Mouse (Mus musculus): ENCODE measurements at regions not wholly inside any gene's neighbourhood (a gene's known extent, or its start where the extent isn't known, plus 50 kb on each side); places are given as distances from the start of the nearest gene placed in this dataset.

- Histone ChIP-seq H3K4me3 (replicated peaks) (no peak overlapping the region), H3K4me2 (no peak overlapping the region), H3K4me1 (replicated peaks) (no peaks in the 10 kb centered on the region), H3K27ac (replicated peaks) (no peak overlapping the region), H3K9me3 (replicated peaks) (no peaks in the 10 kb centered on the region), H3K9ac (no peak overlapping the region), H3K27me3 (no peaks in the 10 kb centered on the region), H3K36me3 (replicated peaks) (no peaks in the 10 kb centered on the region)
- no peak for ATAC-seq (ENCODE audit: insufficient read depth)
- WGBS (ENCODE audit: insufficient replicate concordance) = 40% methylated on average over 2 of the region's 2 CpGs
Measured at GRCm38 (mm10) chr7:136660401-136660800, 234.0 kb upstream of the Mgmt start.

- H3K9ac ChIP-seq = no peak overlapping the region
- no peaks in the 10 kb centered on the region for H3K27me3 ChIP-seq
- 67% methylated on average over 10 of the region's 10 CpGs for WGBS (ENCODE audit: insufficient replicate concordance)
- H3K4me1 ChIP-seq (replicated peaks) = no peaks in the 10 kb centered on the region
- ATAC-seq (ENCODE audit: insufficient read depth) = no peak
- no peak overlapping the region for H3K4me3 ChIP-seq (replicated peaks)
- H3K4me2 ChIP-seq = no peak overlapping the region
- H3K27ac ChIP-seq (replicated peaks) = no peak overlapping the region
- no peaks in the 10 kb centered on the region for H3K9me3 ChIP-seq (replicated peaks)
- no peaks in the 10 kb centered on the region for H3K36me3 ChIP-seq (replicated peaks)
Measured at GRCm38 (mm10) chr7:136664424-136665082, 229.9 kb upstream of the Mgmt start.

GRCm38 (mm10) chr7:136665901-136666300 lies 228.5 kb upstream of the Mgmt start:
- H3K4me2 ChIP-seq = no peak overlapping the region
- H3K4me3 ChIP-seq (replicated peaks) = no peak overlapping the region
- ATAC-seq (ENCODE audit: insufficient read depth) = no peak
- no peaks in the 10 kb centered on the region for H3K36me3 ChIP-seq (replicated peaks)
- WGBS (ENCODE audit: insufficient replicate concordance) = 53% methylated on average over 2 of the region's 2 CpGs
- no peaks in the 10 kb centered on the region for H3K9me3 ChIP-seq (replicated peaks)
- H3K9ac ChIP-seq = no peak overlapping the region
- H3K27me3 ChIP-seq = no peaks in the 10 kb centered on the region
- H3K27ac ChIP-seq (replicated peaks) = no peak overlapping the region
- H3K4me1 ChIP-seq (replicated peaks) = no peaks in the 10 kb centered on the region

- ATAC-seq (ENCODE audit: insufficient read depth) = no peak
- no peak overlapping the region for H3K9ac ChIP-seq
- WGBS (ENCODE audit: insufficient replicate concordance) = 17% methylated on average over 6 of the region's 6 CpGs
Measured at GRCm38 (mm10) chr7:136666707-136667106, 227.7 kb upstream of the Mgmt start.

GRCm38 (mm10) chr7:136670675-136671074 lies 223.7 kb upstream of the Mgmt start:
- H3K27ac ChIP-seq (replicated peaks) = no peak overlapping the region
- H3K4me3 ChIP-seq (replicated peaks) = no peak overlapping the region
- H3K4me2 ChIP-seq = no peak overlapping the region
- H3K9me3 ChIP-seq (replicated peaks) = no peaks in the 10 kb centered on the region
- no peak for ATAC-seq (ENCODE audit: insufficient read depth)
- no peaks in the 10 kb centered on the region for H3K27me3 ChIP-seq
- H3K9ac ChIP-seq = no peak overlapping the region
- no peaks in the 10 kb centered on the region for H3K4me1 ChIP-seq (replicated peaks)
- H3K36me3 ChIP-seq (replicated peaks) = no peaks in the 10 kb centered on the region
- WGBS (ENCODE audit: insufficient replicate concordance) = 58% methylated on average over 7 of the region's 7 CpGs

More at GRCm38 (mm10) chr7:136666707-136667106, 227.7 kb upstream of the Mgmt start:
- no peak overlapping the region for H3K27ac ChIP-seq (replicated peaks)
- H3K4me3 ChIP-seq (replicated peaks) = no peak overlapping the region
- no peaks in the 10 kb centered on the region for H3K9me3 ChIP-seq (replicated peaks)
- no peak overlapping the region for H3K4me2 ChIP-seq
- no peaks in the 10 kb centered on the region for H3K27me3 ChIP-seq
- H3K36me3 ChIP-seq (replicated peaks) = no peaks in the 10 kb centered on the region
- no peaks in the 10 kb centered on the region for H3K4me1 ChIP-seq (replicated peaks)

- ATAC-seq (ENCODE audit: insufficient read depth) = no peak
- Histone ChIP-seq H3K9me3 (replicated peaks) (no peaks in the 10 kb centered on the region), H3K4me3 (replicated peaks) (no peak overlapping the region), H3K27me3 (no peaks in the 10 kb centered on the region), H3K4me1 (replicated peaks) (no peaks in the 10 kb centered on the region), H3K36me3 (replicated peaks) (no peaks in the 10 kb centered on the region), H3K4me2 (no peak overlapping the region), H3K27ac (replicated peaks) (no peak overlapping the region), H3K9ac (no peak overlapping the region)
- 32% methylated on average over 5 of the region's 5 CpGs for WGBS (ENCODE audit: insufficient replicate concordance)
Measured at GRCm38 (mm10) chr7:136674159-136674558, 220.3 kb upstream of the Mgmt start.

- H3K4me1 ChIP-seq (replicated peaks) = no peaks in the 10 kb centered on the region
- 32% methylated on average over 5 of the region's 5 CpGs for WGBS (ENCODE audit: insufficient replicate concordance)
- H3K36me3 ChIP-seq (replicated peaks) = no peaks in the 10 kb centered on the region
- no peak overlapping the region for H3K27ac ChIP-seq (replicated peaks)
- ATAC-seq (ENCODE audit: insufficient read depth) = no peak
- H3K4me3 ChIP-seq (replicated peaks) = no peak overlapping the region
- H3K27me3 ChIP-seq = no peaks in the 10 kb centered on the region
- H3K9me3 ChIP-seq (replicated peaks) = no peaks in the 10 kb centered on the region
- H3K9ac ChIP-seq = no peak overlapping the region
- H3K4me2 ChIP-seq = no peak overlapping the region
Measured at GRCm38 (mm10) chr7:136675041-136675440, 219.4 kb upstream of the Mgmt start.

- no peak for ATAC-seq (ENCODE audit: insufficient read depth)
- H3K27me3 ChIP-seq = no peaks in the 10 kb centered on the region
- H3K36me3 ChIP-seq (replicated peaks) = no peaks in the 10 kb centered on the region
- 43% methylated on average over 6 of the region's 6 CpGs for WGBS (ENCODE audit: insufficient replicate concordance)
- H3K27ac ChIP-seq (replicated peaks) = no peak overlapping the region
- no peaks in the 10 kb centered on the region for H3K9me3 ChIP-seq (replicated peaks)
- H3K4me2 ChIP-seq = no peak overlapping the region
- H3K4me1 ChIP-seq (replicated peaks) = no peaks in the 10 kb centered on the region
- no peak overlapping the region for H3K9ac ChIP-seq
- no peak overlapping the region for H3K4me3 ChIP-seq (replicated peaks)
Measured at GRCm38 (mm10) chr7:136676104-136676503, 218.3 kb upstream of the Mgmt start.

GRCm38 (mm10) chr7:136676987-136677545 lies 217.3 kb upstream of the Mgmt start:
- no peak overlapping the region for H3K9ac ChIP-seq
- 76% methylated on average over 17 of the region's 17 CpGs for WGBS (ENCODE audit: insufficient replicate concordance)
- no peak overlapping the region for H3K27ac ChIP-seq (replicated peaks)
- no peak for ATAC-seq (ENCODE audit: insufficient read depth)
- H3K27me3 ChIP-seq = no peaks in the 10 kb centered on the region
- no peak overlapping the region for H3K4me2 ChIP-seq
- no peaks in the 10 kb centered on the region for H3K36me3 ChIP-seq (replicated peaks)
- no peaks in the 10 kb centered on the region for H3K4me1 ChIP-seq (replicated peaks)
- no peaks in the 10 kb centered on the region for H3K9me3 ChIP-seq (replicated peaks)
- H3K4me3 ChIP-seq (replicated peaks) = no peak overlapping the region

- no peak overlapping the region for H3K9ac ChIP-seq
- H3K4me1 ChIP-seq (replicated peaks) = no peaks in the 10 kb centered on the region
- WGBS (ENCODE audit: insufficient replicate concordance) = 14% methylated on average over 6 of the region's 6 CpGs
- H3K36me3 ChIP-seq (replicated peaks) = no peaks in the 10 kb centered on the region
- peaks cover 7% of the 10 kb centered on the region; the same call in 1 of the 2 replicates for H3K27me3 ChIP-seq
- no peaks in the 10 kb centered on the region for H3K9me3 ChIP-seq (replicated peaks)
- ATAC-seq (ENCODE audit: insufficient read depth) = no peak
- H3K27ac ChIP-seq (replicated peaks) = no peak overlapping the region
- H3K4me3 ChIP-seq (replicated peaks) = no peak overlapping the region
- no peak overlapping the region for H3K4me2 ChIP-seq
Measured at GRCm38 (mm10) chr7:136689579-136689978, 204.8 kb upstream of the Mgmt start.

GRCm38 (mm10) chr7:136706246-136706645 lies 188.2 kb upstream of the Mgmt start:
- H3K9me3 ChIP-seq (replicated peaks) = 0 out of 2 replicates have a peak, but pooled peaks cover 1% of the 10 kb centered on the region
- no peaks in the 10 kb centered on the region for H3K4me1 ChIP-seq (replicated peaks)
- no peak for ATAC-seq (ENCODE audit: insufficient read depth)
- no peak overlapping the region for H3K27ac ChIP-seq (replicated peaks)
- H3K4me2 ChIP-seq = no peak overlapping the region
- H3K27me3 ChIP-seq = no peaks in the 10 kb centered on the region
- no peaks in the 10 kb centered on the region for H3K36me3 ChIP-seq (replicated peaks)
- 66% methylated on average over 1 of the region's 1 CpGs for WGBS (ENCODE audit: insufficient replicate concordance)
- H3K4me3 ChIP-seq (replicated peaks) = no peak overlapping the region
- H3K9ac ChIP-seq = no peak overlapping the region

Data from liver, embryonic 15.5 days (tissue).